Mouse (Mus musculus) WW6 (cell line): ENCODE measurements around the gene Angptl6.

ENCODE experiments used
- DNase-seq: peaks from one replicate; pipeline ENCODE4 v3.0.0-alpha.2; 2013; ENCODE audit warnings: low read depth, low spot score

Angptl6 gene

DNA sequence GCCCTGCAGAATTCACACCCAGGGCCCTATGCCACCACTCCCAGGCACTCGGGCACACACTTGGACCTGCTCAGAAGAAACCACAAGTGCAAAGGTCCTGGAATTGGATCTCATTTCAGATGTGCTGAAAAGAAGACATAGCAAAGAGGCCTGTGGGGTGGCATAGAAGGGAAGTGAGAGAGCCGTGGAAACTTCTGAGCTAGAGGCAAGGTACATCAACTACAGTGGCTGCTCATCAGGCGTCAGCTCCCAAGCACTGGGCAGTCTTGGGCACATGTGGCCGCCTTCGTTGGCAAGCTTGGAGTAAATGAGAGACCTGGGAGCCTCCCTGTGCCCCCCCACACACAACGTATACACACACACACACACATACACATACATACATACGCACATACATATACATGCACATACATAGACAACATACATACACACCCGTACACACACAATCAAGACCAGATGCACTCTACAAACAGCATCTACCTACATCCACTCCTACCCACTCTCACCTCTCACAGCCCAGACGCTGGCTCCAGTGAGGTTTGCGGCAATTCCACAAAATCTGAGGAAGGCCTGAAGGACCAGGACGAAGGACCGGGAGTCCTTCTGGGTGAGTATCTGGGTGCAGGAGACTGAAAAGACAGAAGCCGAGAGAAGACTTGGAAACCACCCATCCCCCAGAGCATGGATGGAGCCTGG lies at the start of gene Angptl6:
TSS of gene Angptl6 (minus strand) at position 631 of the 696 bp plus-strand sequence.
- no peak for DNase-seq

GRCm38 (mm10) chr9:20923258-20923657 lies 43.7 kb upstream of the Angptl6 start:
- DNase-seq = no peak

DNA sequence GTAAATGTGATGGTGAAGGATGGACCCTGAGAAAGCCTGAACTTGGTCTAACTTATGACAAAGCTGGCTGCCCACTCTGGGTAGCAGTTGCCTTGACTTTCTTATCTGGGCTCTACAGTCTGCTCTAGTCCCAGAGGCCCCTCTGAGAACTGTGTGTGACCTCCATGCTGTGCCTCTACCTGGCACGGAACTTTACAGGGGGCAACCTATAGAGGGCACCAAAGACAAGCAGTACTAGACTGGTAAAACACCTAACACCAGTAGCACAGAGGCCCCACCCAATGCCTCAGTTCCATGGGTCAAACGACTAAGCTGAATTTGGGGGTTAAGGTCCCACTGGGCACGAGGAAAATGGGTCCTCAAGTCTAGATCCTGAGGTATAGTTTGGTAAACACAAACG lies 36.6 kb upstream of the Angptl6 start:
- no peak for DNase-seq

- DNase-seq = no peak
These were observed 30.4 kb upstream of the Angptl6 start for GRCm38 (mm10) chr9:20909948-20910347.

DNA sequence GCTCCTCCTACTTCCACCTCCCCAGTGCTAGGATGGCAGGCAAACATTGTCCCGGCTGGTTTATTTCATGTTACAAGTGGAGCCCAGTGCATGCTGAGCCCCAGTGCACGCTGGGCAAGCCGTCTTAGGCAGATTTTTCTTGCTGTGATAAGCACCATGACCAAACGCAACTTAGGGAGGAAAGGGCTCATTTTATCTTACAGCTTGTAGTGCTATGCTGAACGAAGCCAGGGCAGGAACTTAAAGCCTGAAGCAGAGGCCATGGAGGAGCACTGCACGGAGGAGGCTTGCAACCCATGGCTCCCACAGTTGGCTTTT lies 22.6 kb upstream of the Angptl6 start:
- no peak for DNase-seq

DNA sequence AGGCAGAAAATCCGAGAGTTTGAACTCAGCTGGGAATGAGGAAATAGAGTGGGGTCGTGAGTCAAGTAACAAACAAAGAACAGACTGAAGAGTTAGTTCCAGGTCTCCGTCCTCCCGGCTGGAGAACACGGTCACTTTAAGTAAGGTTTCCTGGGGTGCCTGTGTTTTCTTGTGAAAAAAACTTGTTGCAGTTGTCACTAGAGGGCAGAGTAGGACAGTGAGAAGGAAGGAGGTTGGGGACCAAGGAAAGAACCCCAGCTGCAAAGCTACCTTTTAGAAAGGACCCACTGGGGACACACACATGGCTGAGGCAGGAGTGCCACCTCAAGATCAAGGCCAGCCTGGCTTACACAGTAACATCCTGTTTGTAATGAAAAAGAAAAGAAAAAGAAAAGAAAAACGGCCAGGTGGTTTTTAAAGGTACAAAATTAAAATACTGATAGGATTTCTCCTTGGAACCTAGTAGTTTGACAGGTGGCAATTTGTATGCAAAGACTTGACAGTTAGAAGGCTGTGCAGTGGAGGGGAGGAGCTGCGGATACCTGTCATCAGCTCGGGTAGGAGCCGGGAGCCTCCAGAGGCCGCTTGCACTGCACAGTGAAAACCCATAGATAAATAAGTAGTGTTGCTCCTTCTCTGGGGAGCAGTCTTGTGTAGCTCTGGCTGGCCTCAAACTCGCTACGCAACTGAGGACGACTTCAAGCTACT lies 22.1 kb upstream of the Angptl6 start:
- DNase-seq = no peak

DNA sequence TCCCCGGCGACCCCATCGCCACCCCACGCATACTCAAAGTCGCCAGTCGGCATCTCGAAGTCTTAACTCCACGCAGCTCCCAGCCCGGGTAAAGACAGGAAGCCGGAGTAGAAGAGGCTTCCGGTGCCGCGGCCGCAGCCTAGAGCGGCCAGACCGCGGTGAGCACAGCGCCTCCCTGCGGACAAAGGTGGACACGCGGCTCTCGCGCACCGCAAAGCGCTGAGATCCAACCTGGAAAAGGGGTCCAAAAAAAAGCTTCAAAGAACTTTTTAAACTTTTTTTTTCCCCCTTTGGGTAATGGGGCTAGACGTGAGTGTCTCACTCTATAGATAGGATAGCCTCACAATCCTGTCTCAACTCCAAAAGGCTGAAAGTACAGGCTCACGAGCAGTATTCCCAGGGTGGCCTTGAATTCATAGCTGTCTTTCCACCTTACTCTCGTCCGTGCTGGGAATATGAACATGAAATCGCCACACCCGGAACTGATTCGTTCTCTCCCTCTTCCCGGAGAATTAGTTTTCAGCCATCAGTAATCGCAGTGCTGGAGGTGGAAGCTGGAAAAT lies 19.1 kb upstream of the Angptl6 start, which contains the start of gene Eif3g:
TSS of gene Eif3g (minus strand) at position 113 of the 563 bp plus-strand sequence.
- peak; percentile 53 for DNase-seq

GRCm38 (mm10) chr9:20897736-20898510 lies 18.4 kb upstream of the Angptl6 start:
- DNase-seq = no peak

DNA sequence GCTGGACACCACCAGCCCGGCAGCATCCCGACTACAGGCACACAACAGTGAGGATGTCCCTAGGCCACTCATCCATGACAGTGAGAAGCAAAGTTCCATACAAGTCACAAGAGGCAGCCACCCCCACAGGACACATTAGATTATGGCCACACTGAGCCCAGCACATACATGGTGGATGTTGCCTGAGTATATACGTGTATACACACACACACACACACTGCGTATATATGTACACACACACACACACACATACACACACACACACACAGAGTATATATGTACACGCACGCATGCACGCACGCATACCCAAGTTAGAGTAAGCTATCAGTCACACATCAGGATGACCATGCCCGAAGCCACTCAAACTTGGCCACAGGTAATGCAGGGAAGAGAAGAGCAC lies 15.9 kb upstream of the Angptl6 start:
- no peak for DNase-seq

DNA sequence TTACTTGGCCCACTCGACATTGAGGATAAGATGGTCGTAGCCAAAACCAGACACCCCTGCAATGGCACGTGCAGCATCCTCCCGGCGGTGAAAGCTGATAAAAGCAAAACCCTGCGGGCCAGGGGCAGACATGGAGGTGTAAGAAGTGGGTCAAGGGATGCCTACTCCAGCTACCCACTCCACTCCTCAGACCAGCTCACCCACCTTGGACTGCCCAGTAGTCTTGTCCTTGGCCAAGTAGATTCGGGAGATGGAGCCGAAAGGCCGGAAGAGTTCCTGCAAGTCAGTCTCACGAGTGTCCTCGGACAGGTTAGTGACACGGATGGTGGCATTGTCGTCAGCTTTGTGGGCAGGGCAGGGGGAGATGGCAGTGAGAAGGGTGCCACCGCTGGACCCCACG lies 15.1 kb upstream of the Angptl6 start:
- DNase-seq = no peak

DNA sequence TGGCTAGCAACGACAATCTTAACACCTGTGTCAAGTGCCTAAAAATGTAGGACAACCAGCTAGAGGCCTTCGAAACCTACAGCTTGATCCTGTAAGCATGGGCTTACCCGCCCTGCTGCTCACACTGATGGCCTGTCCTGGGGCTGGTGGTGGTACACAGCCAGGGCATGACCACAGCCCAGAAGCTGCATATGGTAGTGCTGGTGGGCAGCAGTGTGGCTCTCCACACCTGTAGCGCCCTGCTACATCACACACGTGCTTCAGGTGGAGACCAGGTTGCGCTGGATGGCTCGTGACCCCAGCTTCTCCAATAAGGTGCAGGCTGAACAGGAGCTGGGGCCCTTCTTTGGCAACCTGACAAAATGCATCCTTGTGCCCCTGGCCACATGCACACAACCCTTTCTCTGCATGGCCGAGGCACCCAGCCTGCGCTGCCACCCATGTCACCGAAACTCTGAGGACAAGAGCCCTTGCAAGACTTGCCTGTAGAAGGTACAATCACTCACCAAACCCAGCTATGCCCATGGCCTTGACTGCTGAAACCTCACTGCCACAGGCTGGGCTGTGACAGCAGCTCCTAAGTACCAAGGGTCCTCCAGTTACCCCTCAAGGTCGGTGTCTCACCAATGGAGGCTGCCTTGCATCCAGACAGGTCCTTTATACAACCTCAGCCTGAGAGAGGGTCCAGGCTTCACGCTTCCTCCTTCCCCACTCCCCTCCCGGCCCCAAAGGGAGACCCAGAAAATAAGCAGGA lies 14.2 kb upstream of the Angptl6 start:
- no peak for DNase-seq

GRCm38 (mm10) chr9:20893069-20893468 lies 13.5 kb upstream of the Angptl6 start:
- DNase-seq = no peak

DNA sequence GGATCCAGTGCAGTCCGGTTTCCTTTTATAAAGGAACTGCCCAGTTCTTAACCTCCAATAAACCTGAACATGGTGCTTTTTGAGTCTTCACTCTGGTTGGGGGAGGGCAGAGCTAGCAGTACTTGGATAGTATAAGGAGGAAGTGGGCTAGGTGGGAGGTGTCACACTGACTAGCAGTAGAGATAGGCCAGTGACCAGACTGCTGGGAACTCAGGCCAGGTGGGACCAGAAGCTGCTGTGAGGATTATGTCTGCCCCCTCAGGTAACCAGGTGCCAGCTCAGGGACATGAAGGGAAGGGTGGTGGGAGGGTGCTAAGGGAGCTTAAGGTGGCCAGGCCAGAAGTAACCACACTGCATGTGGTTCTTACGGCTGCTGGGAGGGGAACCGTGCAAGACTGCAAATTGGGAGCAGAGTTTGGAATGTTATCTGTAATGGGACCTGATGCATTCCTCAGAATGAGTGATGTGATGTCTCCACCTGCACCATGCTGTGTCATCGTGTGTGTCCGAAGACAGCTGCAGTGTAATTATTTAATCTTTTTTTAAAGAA lies 12.7 kb upstream of the Angptl6 start:
- no peak for DNase-seq

DNA sequence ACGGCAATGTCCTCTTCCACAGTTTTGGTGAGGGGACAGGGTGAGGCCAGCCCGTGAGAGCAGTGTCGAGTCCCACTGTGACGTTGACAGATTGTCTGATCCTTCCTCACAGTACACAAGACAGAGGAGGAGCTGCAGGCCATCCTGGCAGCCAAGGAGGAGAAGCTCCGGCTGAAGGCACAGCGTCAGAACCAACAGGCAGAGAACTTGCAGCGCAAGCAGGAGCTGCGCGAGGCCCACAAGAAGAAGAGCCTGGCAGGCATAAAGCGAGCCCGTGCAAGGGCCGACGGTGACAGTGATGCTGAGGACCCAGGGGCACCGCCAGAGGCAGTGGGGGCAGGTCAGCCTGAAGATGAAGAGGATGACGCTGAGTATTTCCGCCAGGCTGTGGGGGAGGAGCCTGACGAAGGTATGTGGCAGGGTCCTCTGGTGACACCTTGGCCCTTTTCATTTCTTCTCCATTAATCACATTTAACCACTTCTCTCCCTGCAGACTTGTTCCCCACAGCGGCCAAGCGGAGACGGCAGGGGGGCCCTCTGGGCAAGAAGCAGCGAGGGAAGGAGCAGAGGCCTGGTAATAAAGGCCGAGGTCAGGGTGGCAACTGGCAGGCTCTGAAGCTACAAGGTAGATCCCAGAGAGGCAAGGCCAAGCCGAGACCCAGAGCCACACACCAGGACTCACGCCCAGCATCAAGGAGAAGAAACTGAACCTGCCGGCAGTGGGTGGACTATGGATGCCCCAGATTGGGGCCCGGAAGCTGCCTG lies 12.0 kb upstream of the Angptl6 start:
- no peak for DNase-seq

DNA sequence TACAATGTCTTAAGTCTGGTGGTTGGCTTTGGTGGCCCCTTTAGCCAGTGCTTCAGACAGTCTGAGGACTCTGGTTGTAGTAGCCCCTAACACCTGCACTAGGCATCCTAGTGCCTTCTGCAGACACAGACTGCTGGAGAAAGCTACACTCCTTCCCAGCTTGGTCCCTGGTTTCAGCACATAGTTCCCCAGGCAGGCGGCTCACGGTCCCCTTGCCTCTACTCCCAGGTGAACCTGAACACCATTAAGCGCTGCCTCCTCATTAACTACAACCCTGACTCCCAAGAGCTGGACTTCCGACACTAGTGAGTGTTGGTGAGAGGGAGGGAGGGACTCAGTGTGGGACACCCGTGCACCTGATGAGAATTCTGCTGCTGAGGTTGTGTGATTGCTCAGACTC lies 10.9 kb upstream of the Angptl6 start:
- DNase-seq = no peak

- DNase-seq = no peak
These were observed 9.9 kb upstream of the Angptl6 start for GRCm38 (mm10) chr9:20889185-20890141.

DNA sequence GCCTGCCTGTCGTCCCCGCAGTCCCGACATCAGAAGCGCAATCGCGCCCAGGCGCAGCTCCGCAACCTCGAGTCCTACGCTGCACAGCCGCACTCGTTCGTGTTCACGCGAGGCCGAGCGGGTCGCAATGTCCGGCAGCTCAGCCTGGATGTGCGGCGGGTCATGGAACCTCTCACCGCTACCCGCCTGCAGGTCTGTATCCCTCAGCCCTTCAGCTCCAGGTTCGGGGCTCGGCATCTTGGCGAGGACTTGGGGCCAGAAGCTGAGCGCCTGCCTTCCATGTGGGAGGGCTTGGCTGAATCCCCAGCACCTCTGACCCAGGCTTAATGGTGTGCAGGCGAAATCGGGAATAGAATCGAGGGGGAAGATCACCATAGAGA lies 8.8 kb upstream of the Angptl6 start:
- no peak for DNase-seq

- peak; percentile 84 for DNase-seq
These were observed 8.3 kb upstream of the Angptl6 start, which contains the start of gene Ppan for GRCm38 (mm10) chr9:20887704-20888385. Ppan (plus strand) TSS chr9:20888175.

GRCm38 (mm10) chr9:20887191-20887590 lies 7.7 kb upstream of the Angptl6 start:
- no peak for DNase-seq
